Mouse (Mus musculus) regulatory T cell (primary cell): ENCODE data around the gene Tas2r134.

Source experiments
- in situ Hi-C: fragments of 300-600 bp; cut with MboI, MseI; formaldehyde crosslinking; loops from one replicate; pipeline ENCODE4 v1.15.1; 2025; ENCODE audit warnings: high pct_unique_total_duplicates

Tas2r134 gene

GRCm38 (mm10) chr2:51627211-51627610 is at the start of gene Tas2r134:
Gene Tas2r134 (plus strand): TSS chr2:51627511.
- in situ Hi-C loops, result no loop called here

GRCm38 (mm10) chr2:51579767-51580166 is 47.5 kb upstream of the Tas2r134 start:
- in situ Hi-C loops, result no loop called here

- in situ Hi-C loops, result no loop called here
Observed at GRCm38 (mm10) chr2:51584050-51585046, 43.0 kb upstream of the Tas2r134 start.

GRCm38 (mm10) chr2:51588336-51588735 is 39.0 kb upstream of the Tas2r134 start:
- in situ Hi-C loops, result no loop called here

GRCm38 (mm10) chr2:51588895-51589294 is 38.4 kb upstream of the Tas2r134 start:
- in situ Hi-C loops, result no loop called here

GRCm38 (mm10) chr2:51589627-51590026 is 37.7 kb upstream of the Tas2r134 start:
- in situ Hi-C loops, result no loop called here

GRCm38 (mm10) chr2:51590308-51590707 is 37.0 kb upstream of the Tas2r134 start:
- in situ Hi-C loops, result no loop called here

GRCm38 (mm10) chr2:51592157-51592556 is 35.2 kb upstream of the Tas2r134 start:
- in situ Hi-C loops, result no loop called here

GRCm38 (mm10) chr2:51599473-51600201 is 27.7 kb upstream of the Tas2r134 start:
- in situ Hi-C loops, result no loop called here

- in situ Hi-C loops, result no loop called here
Observed at GRCm38 (mm10) chr2:51600202-51600487, 27.2 kb upstream of the Tas2r134 start.

- in situ Hi-C loops, result no loop called here
Observed at GRCm38 (mm10) chr2:51600873-51601272, 26.4 kb upstream of the Tas2r134 start.

- in situ Hi-C loops, result no loop called here
Observed at GRCm38 (mm10) chr2:51610305-51610704, 17.0 kb upstream of the Tas2r134 start.

GRCm38 (mm10) chr2:51610897-51611296 is 16.4 kb upstream of the Tas2r134 start:
- in situ Hi-C loops, result no loop called here

- in situ Hi-C loops, result no loop called here
Observed at GRCm38 (mm10) chr2:51613716-51614115, 13.6 kb upstream of the Tas2r134 start.

- in situ Hi-C loops, result no loop called here
Observed at GRCm38 (mm10) chr2:51621931-51622330, 5.4 kb upstream of the Tas2r134 start.

GRCm38 (mm10) chr2:51626007-51626406 is 1.3 kb upstream of the Tas2r134 start:
- in situ Hi-C loops, result no loop called here

- in situ Hi-C loops, result no loop called here
Observed at GRCm38 (mm10) chr2:51631428-51631827, 4.1 kb downstream of the Tas2r134 start.

- in situ Hi-C loops, result no loop called here
Observed at GRCm38 (mm10) chr2:51637681-51638080, 10.4 kb downstream of the Tas2r134 start.

- in situ Hi-C loops, result no loop called here
Observed at GRCm38 (mm10) chr2:51641635-51642034, 14.3 kb downstream of the Tas2r134 start.

GRCm38 (mm10) chr2:51643244-51644139 is 16.2 kb downstream of the Tas2r134 start:
- in situ Hi-C loops, result no loop called here

GRCm38 (mm10) chr2:51647972-51648371 is 20.7 kb downstream of the Tas2r134 start:
- in situ Hi-C loops, result no loop called here

- in situ Hi-C loops, result no loop called here
Observed at GRCm38 (mm10) chr2:51649887-51650286, 22.6 kb downstream of the Tas2r134 start.
